Mouse (Mus musculus): Measurements from ENCODE around the gene Cdc6. TPM values are rescaled to one million over a fixed set of nuclear protein-coding genes. Genes with fewer than 3 reads are reported as not detected.

The Cdc6 gene
- polyA plus RNA-seq, 1 experiment from 2014 or later: 65.1 TPM

- H3K36me3 ChIP-seq (replicated peaks): peaks cover 28% of the 10 kb centered on the region
- no peaks in the 10 kb centered on the region for H3K9me3 ChIP-seq
- H3K27ac ChIP-seq (replicated peaks): peak overlapping the region; percentile 89
- H3K27me3 ChIP-seq (replicated peaks; ENCODE audit: low read depth, poor library complexity, severe bottlenecking): peaks cover 9% of the 10 kb centered on the region; the same call in 1 of the 2 replicates
- peak; percentile 75 for DNase-seq (ENCODE audit: low spot score)
- under 1% methylated on average over 32 of the region's 32 CpGs for WGBS
- peak overlapping the region; percentile 77 for H3K4me3 ChIP-seq
- H3K4me1 ChIP-seq: peaks cover 99% of the 10 kb centered on the region
These were observed 55.8 kb downstream of the Cdc6 start for GRCm38 (mm10) chr11:98963191-98964021.

GRCm38 (mm10) chr11:98964201-98964615 lies 56.6 kb downstream of the Cdc6 start:
- Histone ChIP-seq H3K36me3 (replicated peaks) (peaks cover 28% of the 10 kb centered on the region), H3K9me3 (no peaks in the 10 kb centered on the region), H3K4me1 (peaks cover 100% of the 10 kb centered on the region), H3K27ac (replicated peaks) (peak overlapping the region; percentile 89), H3K27me3 (replicated peaks; ENCODE audit: low read depth, poor library complexity, severe bottlenecking) (peaks cover 9% of the 10 kb centered on the region; the same call in 1 of the 2 replicates), H3K4me3 (peak overlapping the region; percentile 77)
- WGBS: 14% methylated on average over 6 of the region's 6 CpGs
- DNase-seq (ENCODE audit: low spot score): no peak

GRCm38 (mm10) chr11:98964616-98965415 lies 57.2 kb downstream of the Cdc6 start:
- Histone ChIP-seq H3K27me3 (replicated peaks; ENCODE audit: low read depth, poor library complexity, severe bottlenecking) (peaks cover 9% of the 10 kb centered on the region; the same call in 1 of the 2 replicates), H3K4me3 (peak overlapping the region; percentile 77), H3K9me3 (no peaks in the 10 kb centered on the region), H3K36me3 (replicated peaks) (peaks cover 33% of the 10 kb centered on the region), H3K4me1 (peaks cover 100% of the 10 kb centered on the region), H3K27ac (replicated peaks) (peak overlapping the region; percentile 89)
- 13% methylated on average over 15 of the region's 15 CpGs for whole genome bisulfite sequencing
- DNase-seq (ENCODE audit: low spot score): peak; percentile 71

GRCm38 (mm10) chr11:98965416-98966077 lies 57.9 kb downstream of the Cdc6 start:
- Histone ChIP-seq H3K9me3 (no peaks in the 10 kb centered on the region), H3K4me3 (peak overlapping the region; percentile 77), H3K36me3 (replicated peaks) (peaks cover 40% of the 10 kb centered on the region), H3K4me1 (peaks cover 100% of the 10 kb centered on the region), H3K27me3 (replicated peaks; ENCODE audit: low read depth, poor library complexity, severe bottlenecking) (peaks cover 9% of the 10 kb centered on the region; the same call in 1 of the 2 replicates), H3K27ac (replicated peaks) (peak overlapping the region; percentile 89)
- DNase-seq (ENCODE audit: low spot score): peak; percentile 60
- WGBS: 5% methylated on average over 11 of the region's 11 CpGs

GRCm38 (mm10) chr11:98966499-98967141 lies 59.0 kb downstream of the Cdc6 start:
- Histone ChIP-seq H3K9me3 (no peaks in the 10 kb centered on the region), H3K4me1 (peaks cover 100% of the 10 kb centered on the region), H3K27ac (replicated peaks) (peak overlapping the region; percentile 89), H3K27me3 (replicated peaks; ENCODE audit: low read depth, poor library complexity, severe bottlenecking) (peaks cover 5% of the 10 kb centered on the region; the same call in 1 of the 2 replicates), H3K4me3 (peak overlapping the region; percentile 77), H3K36me3 (replicated peaks) (peaks cover 51% of the 10 kb centered on the region)
- DNase-seq (ENCODE audit: low spot score): peak; percentile 67
- 39% methylated on average over 9 of the region's 9 CpGs for WGBS

- H3K36me3 ChIP-seq (replicated peaks): peaks cover 65% of the 10 kb centered on the region
- WGBS: 80% methylated on average over 16 of the region's 16 CpGs
- no peak for DNase-seq (ENCODE audit: low spot score)
These were observed 60.5 kb downstream of the Cdc6 start for GRCm38 (mm10) chr11:98968079-98968478.

GRCm38 (mm10) chr11:98968716-98969495 lies 61.3 kb downstream of the Cdc6 start:
- peaks cover 83% of the 10 kb centered on the region for H3K4me1 ChIP-seq
- H3K27me3 ChIP-seq (replicated peaks; ENCODE audit: low read depth, poor library complexity, severe bottlenecking): no peaks in the 10 kb centered on the region
- DNase-seq (ENCODE audit: low spot score): peak; percentile 79
- H3K9me3 ChIP-seq: no peaks in the 10 kb centered on the region
- 8% methylated on average over 20 of the region's 20 CpGs for WGBS
- H3K4me3 ChIP-seq: peak overlapping the region; percentile 39
- peak overlapping the region; percentile 78 for H3K27ac ChIP-seq (replicated peaks)
- H3K36me3 ChIP-seq (replicated peaks): peaks cover 74% of the 10 kb centered on the region

More at GRCm38 (mm10) chr11:98968079-98968478, 60.5 kb downstream of the Cdc6 start:
- Histone ChIP-seq H3K27ac (replicated peaks) (peak overlapping the region; percentile 78), H3K9me3 (no peaks in the 10 kb centered on the region), H3K4me1 (peaks cover 91% of the 10 kb centered on the region), H3K4me3 (peak overlapping the region; percentile 39), H3K27me3 (replicated peaks; ENCODE audit: low read depth, poor library complexity, severe bottlenecking) (no peaks in the 10 kb centered on the region)

GRCm38 (mm10) chr11:98969496-98969927 lies 61.9 kb downstream of the Cdc6 start:
- no peaks in the 10 kb centered on the region for H3K27me3 ChIP-seq (replicated peaks; ENCODE audit: low read depth, poor library complexity, severe bottlenecking)
- H3K9me3 ChIP-seq: no peaks in the 10 kb centered on the region
- peak overlapping the region; percentile 78 for H3K27ac ChIP-seq (replicated peaks)
- H3K4me3 ChIP-seq: peak overlapping the region; percentile 39
- H3K4me1 ChIP-seq: peaks cover 77% of the 10 kb centered on the region
- peak; percentile 50 for DNase-seq (ENCODE audit: low spot score)
- 29% methylated on average over 17 of the region's 17 CpGs for WGBS
- H3K36me3 ChIP-seq (replicated peaks): peaks cover 80% of the 10 kb centered on the region

- no peak for DNase-seq (ENCODE audit: low spot score)
- Histone ChIP-seq H3K4me1 (peaks cover 68% of the 10 kb centered on the region), H3K4me3 (peak overlapping the region; percentile 39; the same call in 1 of the 2 replicates)
These were observed 62.8 kb downstream of the Cdc6 start for GRCm38 (mm10) chr11:98970191-98970925.

GRCm38 (mm10) chr11:98971316-98972031 lies 63.9 kb downstream of the Cdc6 start:
- DNase-seq (ENCODE audit: low spot score): no peak
- H3K27me3 ChIP-seq (replicated peaks; ENCODE audit: low read depth, poor library complexity, severe bottlenecking): no peaks in the 10 kb centered on the region
- peaks cover 85% of the 10 kb centered on the region for H3K36me3 ChIP-seq (replicated peaks)
- peak overlapping the region; percentile 30; the same call in 1 of the 2 replicates for H3K27ac ChIP-seq (replicated peaks)
- peaks cover 57% of the 10 kb centered on the region for H3K4me1 ChIP-seq
- 90% methylated on average over 23 of the region's 23 CpGs for WGBS
- H3K9me3 ChIP-seq: no peaks in the 10 kb centered on the region
- H3K4me3 ChIP-seq: peak overlapping the region; percentile 18; the same call in 1 of the 2 replicates

More at GRCm38 (mm10) chr11:98970191-98970925, 62.8 kb downstream of the Cdc6 start:
- WGBS: 77% methylated on average over 29 of the region's 29 CpGs
- peaks cover 88% of the 10 kb centered on the region for H3K36me3 ChIP-seq (replicated peaks)
- H3K27ac ChIP-seq (replicated peaks): peak overlapping the region; percentile 78
- H3K27me3 ChIP-seq (replicated peaks; ENCODE audit: low read depth, poor library complexity, severe bottlenecking): no peaks in the 10 kb centered on the region
- no peaks in the 10 kb centered on the region for H3K9me3 ChIP-seq
